15 mouse cellular contexts compared by ENCODE assay signal in genomic region chr5:38006415-38007347, GRCm38 (mm10). TPM values are rescaled to one million over a fixed set of nuclear protein-coding genes. Genes with fewer than 3 reads are reported as not detected.
DNase-seq lines count a peak whose midpoint lies in the region; ATAC-seq and TF ChIP-seq lines count a peak whose summit lies in the region.
"Had no signal": no experiment of that assay in that cellular context is flagged by ENCODE, and none has a peak within 500 bp of the region (broad histone marks: within the 10 kb centered on the region; RNA-seq: fewer than 3 reads in every experiment).

No protein-coding gene starts in this region.

- TF ChIP-seq EP300 in stomach, postnatal 0 days (optimal IDR thresholded peaks at IDR 0.05): no peak

- no peaks in the 10 kb centered on the region for H3K36me3 ChIP-seq in forebrain, embryonic 10.5 days (replicated peaks)
- H3K36me3 ChIP-seq in forebrain, embryonic 16.5 days (ENCODE audit: control insufficient read depth, insufficient read depth): no peaks in the 10 kb centered on the region
- H3K36me3 ChIP-seq in embryonic facial prominence, embryonic 12.5 days: no peaks in the 10 kb centered on the region
- no peaks in the 10 kb centered on the region for H3K36me3 ChIP-seq in midbrain, embryonic 14.5 days (ENCODE audit: control insufficient read depth, insufficient read depth, low read length)
- H3K36me3 ChIP-seq in stomach, postnatal 0 days (ENCODE audit: control insufficient read depth, insufficient read depth, low read length): no peaks in the 10 kb centered on the region
- H3K36me3 ChIP-seq in liver, embryonic 12.5 days: no peaks in the 10 kb centered on the region
- H3K36me3 ChIP-seq: heart, embryonic 10.5 days; limb, embryonic 12.5 days had no signal

- WGBS in forebrain, embryonic 10.5 days: 52% methylated on average over 17 of the region's 17 CpGs
- WGBS in forebrain, embryonic 16.5 days: 44% methylated on average over 17 of the region's 17 CpGs
- WGBS in embryonic facial prominence, embryonic 12.5 days: 31% methylated on average over 17 of the region's 17 CpGs
- 16% methylated on average over 17 of the region's 17 CpGs for WGBS in midbrain, embryonic 14.5 days
- 76% methylated on average over 17 of the region's 17 CpGs for WGBS in stomach, postnatal 0 days
- 68% methylated on average over 17 of the region's 17 CpGs for WGBS in liver, embryonic 12.5 days (ENCODE audit: insufficient replicate concordance)

- no peak overlapping the region for H3K9ac ChIP-seq in forebrain, embryonic 16.5 days (replicated peaks; ENCODE audit: low read depth, low read length)
- no peak overlapping the region for H3K9ac ChIP-seq in embryonic facial prominence, embryonic 12.5 days
- H3K9ac ChIP-seq in midbrain, embryonic 14.5 days (replicated peaks; ENCODE audit: low read length): no peak overlapping the region
- H3K9ac ChIP-seq in stomach, postnatal 0 days (ENCODE audit: low read length): no peak overlapping the region
- H3K9ac ChIP-seq in liver, embryonic 12.5 days: no peak overlapping the region
- H3K9ac ChIP-seq: limb, embryonic 12.5 days had no signal

- no peak overlapping the region for H3K4me2 ChIP-seq in forebrain, embryonic 16.5 days (ENCODE audit: low read length)
- H3K4me2 ChIP-seq in embryonic facial prominence, embryonic 12.5 days (replicated peaks): no peak overlapping the region
- H3K4me2 ChIP-seq in midbrain, embryonic 14.5 days (ENCODE audit: low read length): no peak overlapping the region
- H3K4me2 ChIP-seq in stomach, postnatal 0 days (replicated peaks; ENCODE audit: low read depth): no peak overlapping the region
- no peak overlapping the region for H3K4me2 ChIP-seq in liver, embryonic 12.5 days
- H3K4me2 ChIP-seq: limb, embryonic 12.5 days had no signal

- ATAC-seq in forebrain, embryonic 16.5 days: no peak
- 0 out of 2 replicates have a peak, but pooled peaks have one; percentile 49 for ATAC-seq in embryonic facial prominence, embryonic 12.5 days (ENCODE audit: insufficient number of reproducible peaks, insufficient read depth, low FRiP score, low TSS enrichment)
- no peak for ATAC-seq in midbrain, embryonic 14.5 days (ENCODE audit: low FRiP score, low TSS enrichment)
- no peak for ATAC-seq in stomach, postnatal 0 days (ENCODE audit: low FRiP score, low TSS enrichment)
- ATAC-seq in liver, embryonic 12.5 days: no peak
- ATAC-seq: intestine, postnatal 0 days had no signal

- no peak overlapping the region for H3K4me3 ChIP-seq in forebrain, embryonic 10.5 days
- H3K4me3 ChIP-seq in forebrain, embryonic 16.5 days (replicated peaks; ENCODE audit: low read length): no peak overlapping the region
- H3K4me3 ChIP-seq in embryonic facial prominence, embryonic 12.5 days: no peak overlapping the region
- H3K4me3 ChIP-seq in midbrain, embryonic 14.5 days (replicated peaks; ENCODE audit: low read depth, low read length): no peak overlapping the region
- no peak overlapping the region for H3K4me3 ChIP-seq in stomach, postnatal 0 days (ENCODE audit: low read depth, low read length)
- no peak overlapping the region for H3K4me3 ChIP-seq in liver, embryonic 12.5 days
- H3K4me3 ChIP-seq: heart, embryonic 10.5 days; limb, embryonic 12.5 days had no signal

- 0 out of 2 replicates have a peak overlapping the region, but pooled peaks have one; percentile 35 for H3K27ac ChIP-seq in forebrain, embryonic 10.5 days
- no peak overlapping the region for H3K27ac ChIP-seq in forebrain, embryonic 16.5 days (ENCODE audit: low read length)
- H3K27ac ChIP-seq in embryonic facial prominence, embryonic 12.5 days: no peak overlapping the region; the same call in 1 of the 2 replicates
- no peak overlapping the region for H3K27ac ChIP-seq in midbrain, embryonic 14.5 days (replicated peaks; ENCODE audit: low read depth, low read length)
- no peak overlapping the region for H3K27ac ChIP-seq in stomach, postnatal 0 days (replicated peaks)
- no peak overlapping the region for H3K27ac ChIP-seq in liver, embryonic 12.5 days
- H3K27ac ChIP-seq: limb, embryonic 12.5 days had no signal

- H3K9me3 ChIP-seq in forebrain, embryonic 10.5 days: no peaks in the 10 kb centered on the region
- no peaks in the 10 kb centered on the region for H3K9me3 ChIP-seq in forebrain, embryonic 16.5 days (ENCODE audit: control insufficient read depth, low read length)
- H3K9me3 ChIP-seq in embryonic facial prominence, embryonic 12.5 days: no peaks in the 10 kb centered on the region
- H3K9me3 ChIP-seq in midbrain, embryonic 14.5 days (ENCODE audit: control insufficient read depth, low read length): no peaks in the 10 kb centered on the region
- no peaks in the 10 kb centered on the region for H3K9me3 ChIP-seq in stomach, postnatal 0 days (ENCODE audit: control insufficient read depth, low read length)
- H3K9me3 ChIP-seq in liver, embryonic 12.5 days (replicated peaks): no peaks in the 10 kb centered on the region
- H3K9me3 ChIP-seq: heart, embryonic 10.5 days; limb, embryonic 12.5 days had no signal

- no peak for DNase-seq in forebrain, embryonic 10.5 days (ENCODE audit: extremely low spot score, low spot score)
- peak; percentile 79 for DNase-seq in Muller cell, postnatal 12 days (ENCODE audit: inconsistent ontology term)
- DNase-seq in midbrain, embryonic 14.5 days: peak; percentile 21
- DNase-seq in stomach, postnatal 0 days (ENCODE audit: low spot score): no peak
- no peak for DNase-seq in kidney, postnatal 25 days
- DNase-seq: adrenal gland, postnatal 10 days; cerebellum, postnatal 10 days; gastrocnemius, postnatal 25 days; lung, postnatal 36 days had no signal

- peaks cover 31% of the 10 kb centered on the region for H3K27me3 ChIP-seq in forebrain, embryonic 10.5 days (ENCODE audit: poor library complexity, severe bottlenecking)
- no peaks in the 10 kb centered on the region for H3K27me3 ChIP-seq in forebrain, embryonic 16.5 days (replicated peaks; ENCODE audit: control insufficient read depth, insufficient read depth, low read length)
- H3K27me3 ChIP-seq in embryonic facial prominence, embryonic 12.5 days: no peaks in the 10 kb centered on the region
- H3K27me3 ChIP-seq in midbrain, embryonic 14.5 days (ENCODE audit: control insufficient read depth, insufficient read depth, low read length): no peaks in the 10 kb centered on the region
- H3K27me3 ChIP-seq in stomach, postnatal 0 days (ENCODE audit: control insufficient read depth, insufficient read depth, low read length): no peaks in the 10 kb centered on the region
- H3K27me3 ChIP-seq in liver, embryonic 12.5 days (replicated peaks): no peaks in the 10 kb centered on the region
- H3K27me3 ChIP-seq: limb, embryonic 12.5 days had no signal

- no peak for TF ChIP-seq CTCF in stomach, postnatal 0 days (IDR thresholded peaks at IDR 0.05; ENCODE audit: low read depth)

- peaks cover 25% of the 10 kb centered on the region for H3K4me1 ChIP-seq in forebrain, embryonic 10.5 days
- no peaks in the 10 kb centered on the region for H3K4me1 ChIP-seq in forebrain, embryonic 16.5 days (replicated peaks; ENCODE audit: control insufficient read depth, insufficient read depth, low read length)
- peaks cover 17% of the 10 kb centered on the region for H3K4me1 ChIP-seq in embryonic facial prominence, embryonic 12.5 days
- no peaks in the 10 kb centered on the region; the same call in 1 of the 2 replicates for H3K4me1 ChIP-seq in midbrain, embryonic 14.5 days (ENCODE audit: control insufficient read depth, insufficient read depth, low read length)
- H3K4me1 ChIP-seq in stomach, postnatal 0 days (replicated peaks; ENCODE audit: control insufficient read depth, insufficient read depth): no peaks in the 10 kb centered on the region
- H3K4me1 ChIP-seq in liver, embryonic 12.5 days: no peaks in the 10 kb centered on the region

RNA-seq across cellular contexts. Expression of gene Stx18, which starts 31.9 kb away (rescaled TPM):
- 52.0 and 54.4 TPM in 2 replicates for polyA plus RNA-seq in forebrain, embryonic 10.5 days (2016; fragmentation: Nextera tagmentation; extraction: Ambion mirVana)
- polyA plus RNA-seq in forebrain, embryonic 16.5 days (2015; fragmentation: Nextera tagmentation; extraction: Ambion mirVana): 38.6 and 39.1 TPM in 2 replicates
- 53.0 and 54.6 TPM in 2 replicates for polyA plus RNA-seq in embryonic facial prominence, embryonic 12.5 days (2016; fragmentation: Nextera tagmentation; extraction: Ambion mirVana)
- polyA plus RNA-seq in midbrain, embryonic 14.5 days (2014; fragmentation: Nextera tagmentation; extraction: Ambion mirVana): 29.5 and 33.2 TPM in 2 replicates
- 26.9 and 27.6 TPM in 2 replicates for polyA plus RNA-seq in stomach, postnatal 0 days (2015; fragmentation: Nextera tagmentation; extraction: Ambion mirVana)
- polyA plus RNA-seq in liver, embryonic 12.5 days (2016; fragmentation: Nextera tagmentation; extraction: Ambion mirVana): 20.0 and 20.2 TPM in 2 replicates

Comparison
In these comparisons a context has a peak if more than half of its experiments do, and no peak if none do; other contexts are left out.
1. DNase-seq: peak in Muller cell, postnatal 12 days (single experiment) and midbrain, embryonic 14.5 days (single experiment); none in forebrain, embryonic 10.5 days (single experiment), stomach, postnatal 0 days (single experiment) and kidney, postnatal 25 days (0 of 2).